Mouse (Mus musculus): ENCODE data around the gene C2cd4a.

- no peak for TF ChIP-seq CTCF (IDR thresholded peaks at IDR 0.05; ENCODE audit: control insufficient read depth, insufficient read depth, insufficient read length)
- TF ChIP-seq MAX (IDR thresholded peaks at IDR 0.05), result no peak
- TF ChIP-seq FOSL1 (IDR thresholded peaks at IDR 0.05; ENCODE audit: insufficient read depth, low read length, poor library complexity, severe bottlenecking), result no peak
These were observed 21.6 kb downstream of the C2cd4a start for GRCm38 (mm10) chr9:67810527-67810926.

All from C2C12 (cell line).